Mouse (Mus musculus) hindbrain, embryonic 11.5 days (tissue): ENCODE data around the gene Inka1. TPM values are rescaled to one million over a fixed set of nuclear protein-coding genes. Genes with fewer than 3 reads are reported as not detected.

Source experiments
- ATAC-seq: fragments of 200-750 bp; cut with Nextera tagmentation; 2 replicates; pipeline ENCODE4 v1.8.0; 2017; ENCODE audit warnings: mild to moderate bottlenecking, moderate TSS enrichment, moderate library complexity; ENCODE audit not compliant: low FRiP score
- DNase-seq: peaks from one replicate; pipeline ENCODE4 v3.0.0-alpha.2; 2015; ENCODE audit warnings: low spot score
- H3K27ac ChIP-seq: fragments of 300-500 bp; sonication (generic); 2 replicates; pipeline ENCODE4 v1.5.1; 2014; ENCODE audit warnings: mild to moderate bottlenecking, low read depth, low read length
- H3K27me3 ChIP-seq: fragments of 300-500 bp; sonication (generic); 2 replicates; pipeline ENCODE4 v1.6.1; 2014; ENCODE audit warnings: mild to moderate bottlenecking, low read length, moderate library complexity, mixed read lengths; ENCODE audit not compliant: control insufficient read depth, insufficient read depth
- H3K36me3 ChIP-seq: fragments of 300-500 bp; sonication (generic); 2 replicates; pipeline ENCODE4 v1.6.1; 2014; ENCODE audit warnings: mild to moderate bottlenecking, low read length, moderate library complexity, mixed read lengths; ENCODE audit not compliant: control insufficient read depth, insufficient read depth
- H3K4me1 ChIP-seq: fragments of 300-500 bp; sonication (generic); replicated peaks from 2 replicates; pipeline ENCODE4 v1.6.1; 2014; ENCODE audit warnings: low read length, mixed read lengths; ENCODE audit not compliant: control insufficient read depth, insufficient read depth
- H3K4me2 ChIP-seq: fragments of 300-500 bp; sonication (generic); replicated peaks from 2 replicates; pipeline ENCODE4 v1.6.1; 2014; ENCODE audit warnings: mild to moderate bottlenecking, low read depth, low read length
- H3K4me3 ChIP-seq: fragments of 300-500 bp; sonication (generic); 2 replicates; pipeline ENCODE4 v1.5.1; 2014; ENCODE audit warnings: low read depth, low read length
- H3K9ac ChIP-seq: fragments of 300-500 bp; sonication (generic); 2 replicates; pipeline ENCODE4 v1.6.1; 2014; ENCODE audit warnings: low read depth, low read length
- H3K9me3 ChIP-seq: fragments of 300-500 bp; sonication (generic); 2 replicates; pipeline ENCODE4 v1.6.1; 2016; ENCODE audit warnings: low read length; ENCODE audit not compliant: control insufficient read depth
- WGBS: fragments of 180-500 bp; shearing (Covaris S2); extraction: QIAGEN DNeasy Blood & Tissue Kit; methylation state at CpG from one replicate; pipeline ENCODE4 v1.1.7; 2014; 5-methylcytosine and 5-hydroxymethylcytosine counted together
- polyA plus RNA-seq: library from polyadenylated mRNA; unstranded; fragments of >200 nt; fragmentation: Nextera tagmentation; extraction: Ambion mirVana; gene quantifications from 2 replicates; pipeline ENCODE4 v1.2.1, GENCODE M21; 2014

Inka1 gene
- polyA plus RNA-seq, 1 experiment from 2014 or later, result 56.4 TPM

- Histone ChIP-seq H3K4me3 (no peak overlapping the region), H3K4me1 (no peaks in the 10 kb centered on the region), H3K9me3 (no peaks in the 10 kb centered on the region), H3K36me3 (no peaks in the 10 kb centered on the region; the same call in 1 of the 2 replicates), H3K4me2 (no peak overlapping the region), H3K9ac (no peak overlapping the region), H3K27ac (no peak overlapping the region), H3K27me3 (no peaks in the 10 kb centered on the region)
- ATAC-seq (no peak), DNase-seq (no peak)
- 88% methylated on average over 9 of the region's 9 CpGs for WGBS
Observed at GRCm38 (mm10) chr9:107964681-107965080, 21.0 kb downstream of the Inka1 start.

- DNase-seq (peak; percentile 88), ATAC-seq (0 out of 2 replicates have a peak, but pooled peaks have one; percentile 30)
- H3K4me2 ChIP-seq, result no peak overlapping the region
- no peaks in the 10 kb centered on the region for H3K4me1 ChIP-seq
- H3K9ac ChIP-seq, result no peak overlapping the region
- H3K27me3 ChIP-seq, result no peaks in the 10 kb centered on the region
- no peak overlapping the region for H3K4me3 ChIP-seq
- no peaks in the 10 kb centered on the region for H3K9me3 ChIP-seq
- H3K36me3 ChIP-seq, result no peaks in the 10 kb centered on the region; the same call in 1 of the 2 replicates
- 34% methylated on average over 5 of the region's 5 CpGs for WGBS
- no peak overlapping the region for H3K27ac ChIP-seq
Observed at GRCm38 (mm10) chr9:107963700-107964099, 22.0 kb downstream of the Inka1 start.

- no peaks in the 10 kb centered on the region for H3K27me3 ChIP-seq
- no peak overlapping the region for H3K4me2 ChIP-seq
- H3K36me3 ChIP-seq, result no peaks in the 10 kb centered on the region; the same call in 1 of the 2 replicates
- no peak overlapping the region for H3K27ac ChIP-seq
- DNase-seq (no peak), ATAC-seq (no peak)
- WGBS, result 96% methylated on average over 9 of the region's 9 CpGs
- no peaks in the 10 kb centered on the region for H3K4me1 ChIP-seq
- no peak overlapping the region for H3K9ac ChIP-seq
- no peak overlapping the region for H3K4me3 ChIP-seq
- H3K9me3 ChIP-seq, result no peaks in the 10 kb centered on the region
Observed at GRCm38 (mm10) chr9:107962916-107963315, 22.8 kb downstream of the Inka1 start.

GRCm38 (mm10) chr9:107961881-107962280 is 23.8 kb downstream of the Inka1 start:
- WGBS, result 63% methylated on average over 5 of the region's 5 CpGs
- Histone ChIP-seq H3K4me2 (no peak overlapping the region), H3K9ac (no peak overlapping the region), H3K36me3 (no peaks in the 10 kb centered on the region; the same call in 1 of the 2 replicates), H3K27me3 (no peaks in the 10 kb centered on the region), H3K4me1 (no peaks in the 10 kb centered on the region), H3K9me3 (no peaks in the 10 kb centered on the region), H3K4me3 (no peak overlapping the region), H3K27ac (no peak overlapping the region)
- ATAC-seq (no peak), DNase-seq (peak; percentile 41)

- no peak overlapping the region for H3K4me3 ChIP-seq
- H3K9ac ChIP-seq, result no peak overlapping the region
- ATAC-seq (no peak), DNase-seq (peak; percentile 21)
- H3K36me3 ChIP-seq, result no peaks in the 10 kb centered on the region; the same call in 1 of the 2 replicates
- 78% methylated on average over 10 of the region's 10 CpGs for WGBS
- no peaks in the 10 kb centered on the region for H3K4me1 ChIP-seq
- no peak overlapping the region for H3K27ac ChIP-seq
- no peaks in the 10 kb centered on the region for H3K9me3 ChIP-seq
- H3K27me3 ChIP-seq, result no peaks in the 10 kb centered on the region
- H3K4me2 ChIP-seq, result no peak overlapping the region
Observed at GRCm38 (mm10) chr9:107961351-107961762, 24.3 kb downstream of the Inka1 start.

- Histone ChIP-seq H3K36me3 (no peaks in the 10 kb centered on the region; the same call in 1 of the 2 replicates), H3K9ac (no peak overlapping the region), H3K9me3 (no peaks in the 10 kb centered on the region), H3K27ac (no peak overlapping the region), H3K4me1 (no peaks in the 10 kb centered on the region), H3K4me2 (no peak overlapping the region), H3K4me3 (no peak overlapping the region), H3K27me3 (no peaks in the 10 kb centered on the region)
- ATAC-seq (no peak), DNase-seq (peak; percentile 14)
- WGBS, result 81% methylated on average over 4 of the region's 4 CpGs
Observed at GRCm38 (mm10) chr9:107960928-107961327, 24.8 kb downstream of the Inka1 start.

GRCm38 (mm10) chr9:107959896-107960295 is 25.8 kb downstream of the Inka1 start:
- H3K4me3 ChIP-seq, result no peak overlapping the region
- DNase-seq, result no peak
- H3K4me1 ChIP-seq, result no peaks in the 10 kb centered on the region
- no peaks in the 10 kb centered on the region for H3K27me3 ChIP-seq
- no peak for ATAC-seq
- no peak overlapping the region for H3K9ac ChIP-seq
- no peak overlapping the region for H3K4me2 ChIP-seq
- no peak overlapping the region for H3K27ac ChIP-seq
- no peaks in the 10 kb centered on the region for H3K9me3 ChIP-seq
- H3K36me3 ChIP-seq, result no peaks in the 10 kb centered on the region; the same call in 1 of the 2 replicates
- WGBS, result 71% methylated on average over 6 of the region's 6 CpGs

GRCm38 (mm10) chr9:107957141-107957540 is 28.5 kb downstream of the Inka1 start:
- Histone ChIP-seq H3K9me3 (no peaks in the 10 kb centered on the region), H3K27me3 (no peaks in the 10 kb centered on the region), H3K9ac (no peak overlapping the region), H3K36me3 (no peaks in the 10 kb centered on the region; the same call in 1 of the 2 replicates), H3K4me1 (no peaks in the 10 kb centered on the region), H3K4me2 (no peak overlapping the region), H3K27ac (no peak overlapping the region), H3K4me3 (no peak overlapping the region)
- ATAC-seq (no peak), DNase-seq (no peak)
- WGBS, result 37% methylated on average over 6 of the region's 6 CpGs

GRCm38 (mm10) chr9:107955613-107956289 is 29.9 kb downstream of the Inka1 start:
- H3K9me3 ChIP-seq, result no peaks in the 10 kb centered on the region
- H3K27ac ChIP-seq, result no peak overlapping the region
- H3K9ac ChIP-seq, result no peak overlapping the region
- 86% methylated on average over 6 of the region's 6 CpGs for WGBS
- no peaks in the 10 kb centered on the region for H3K36me3 ChIP-seq
- no peak overlapping the region for H3K4me2 ChIP-seq
- H3K4me1 ChIP-seq, result peaks cover 6% of the 10 kb centered on the region; the same call in 1 of the 2 replicates
- H3K4me3 ChIP-seq, result no peak overlapping the region
- no peak for ATAC-seq
- no peak for DNase-seq
- no peaks in the 10 kb centered on the region for H3K27me3 ChIP-seq
